Mouse (Mus musculus) embryonic stem cell, embryonic (primary cell): ENCODE measurements around the gene Nsd1.

Experiments used
- CTCF ChIA-PET, 4 experiments: fragments of 300-600 bp in 2 of 4; fragments of 350-600 bp in 2 of 4; sonication (Branson Sonifier 250); formaldehyde crosslinking; loops; one replicate each; lab custom pipeline; 2022; ENCODE audit warnings: inconsistent platforms in 2 of 4; lab: Charles Lee
- POLR2A ChIA-PET, 4 experiments: fragments of 300-600 bp in 2 of 4; fragments of 350-600 bp in 2 of 4; sonication (Branson Sonifier 250); formaldehyde crosslinking; loops; one replicate each; lab custom pipeline; 2022; ENCODE audit warnings: antibody characterized with exemption in 4 of 4, inconsistent platforms in 1 of 4; lab: Charles Lee

Nsd1 gene

DNA sequence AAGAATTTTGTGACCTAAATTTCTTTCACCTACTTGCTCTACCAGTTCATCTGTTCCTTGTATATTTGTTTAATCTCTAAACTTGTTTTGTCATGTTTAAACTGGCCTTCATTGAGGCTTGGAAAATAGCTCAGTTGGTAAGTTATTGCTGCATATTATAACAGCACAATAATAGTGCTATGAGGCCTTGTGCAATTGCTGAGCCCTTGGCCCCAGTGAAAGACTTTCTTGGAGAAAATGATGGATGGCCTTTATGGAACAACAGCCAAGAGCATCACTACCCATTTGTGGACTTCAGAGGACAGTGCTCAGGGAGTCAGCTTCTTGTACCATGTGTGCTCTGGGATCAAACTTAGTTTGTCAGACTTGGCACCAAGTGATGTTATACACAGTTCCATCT lies 52.5 kb downstream of the Nsd1 start:
- POLR2A ChIA-PET: interaction anchor here (0.6 to 3.2 kb wide), 16 partner anchors 9 to 95 kb away, joined by 3 to 12 read pairs (median 4); no protein-coding TSS in a partner anchor
- CTCF ChIA-PET: no interaction called here

DNA sequence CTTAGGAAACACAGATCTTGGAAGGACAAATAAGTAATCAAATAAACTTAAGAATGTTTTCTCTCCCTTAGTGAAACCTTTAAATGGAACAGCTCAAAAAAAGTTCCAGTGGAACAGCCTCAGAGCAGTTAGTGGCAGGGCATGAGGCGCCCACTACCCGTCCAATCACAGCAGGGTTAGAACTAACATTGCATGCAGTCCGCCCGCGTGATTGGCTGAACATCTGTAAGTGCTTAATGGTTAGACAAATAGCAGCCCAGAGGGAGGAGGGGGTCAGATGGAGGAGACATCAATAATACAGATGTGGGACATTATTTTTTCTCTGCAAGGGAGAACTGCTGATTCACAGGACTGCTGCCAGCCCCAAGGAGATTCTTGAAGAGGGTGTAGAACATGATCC lies 67.6 kb downstream of the Nsd1 start:
- POLR2A ChIA-PET: interaction anchor here in 2 of 4 experiments (0.6 to 4.2 kb wide), 8 partner anchors 11 to 490 kb away, joined by 3 to 20 read pairs (median 3); no protein-coding TSS in a partner anchor
- CTCF ChIA-PET: interaction anchor here in 1 of 4 experiments (0.6 kb wide), 1 partner anchor 87 kb away, joined by 3 read pairs; no protein-coding TSS in a partner anchor

- ChIA-PET POLR2A (interaction anchor here in 1 of 4 experiments (0.6 kb wide), 1 partner anchor 490 kb away, joined by 3 read pairs; no protein-coding TSS in a partner anchor), CTCF (no interaction called here)
Observed at GRCm38 (mm10) chr13:55277646-55278045, 68.1 kb downstream of the Nsd1 start.

DNA sequence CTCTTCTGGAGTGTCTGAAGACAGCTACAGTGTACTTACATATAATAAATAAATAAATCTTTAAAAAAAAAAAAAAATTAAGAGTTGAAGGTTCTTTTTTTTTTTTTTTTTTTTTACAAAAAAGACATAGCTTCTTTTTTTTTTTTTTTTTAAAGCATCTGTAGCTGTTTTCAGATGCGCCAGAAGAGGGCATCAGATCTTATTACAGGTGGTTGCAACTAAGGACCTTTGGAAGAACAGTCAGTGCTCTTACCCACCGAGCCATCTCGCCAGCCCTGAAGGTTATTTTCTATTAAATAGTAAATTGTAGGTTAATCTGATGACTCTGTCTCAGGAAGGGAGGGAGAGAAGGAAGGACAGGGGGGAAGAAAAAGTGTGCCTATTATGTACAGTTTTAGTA lies 79.3 kb downstream of the Nsd1 start:
- CTCF ChIA-PET: interaction anchor here (0.6 to 1.4 kb wide), 31 partner anchors 8 to 842 kb away, joined by 3 to 13 read pairs (median 3); no protein-coding TSS in a partner anchor
- POLR2A ChIA-PET: interaction anchor here (0.6 to 2.9 kb wide), 33 partner anchors 8 to 721 kb away, joined by 3 to 11 read pairs (median 4); partner anchors contain the start of gene Zfp346 (in 1 of the 4)

DNA sequence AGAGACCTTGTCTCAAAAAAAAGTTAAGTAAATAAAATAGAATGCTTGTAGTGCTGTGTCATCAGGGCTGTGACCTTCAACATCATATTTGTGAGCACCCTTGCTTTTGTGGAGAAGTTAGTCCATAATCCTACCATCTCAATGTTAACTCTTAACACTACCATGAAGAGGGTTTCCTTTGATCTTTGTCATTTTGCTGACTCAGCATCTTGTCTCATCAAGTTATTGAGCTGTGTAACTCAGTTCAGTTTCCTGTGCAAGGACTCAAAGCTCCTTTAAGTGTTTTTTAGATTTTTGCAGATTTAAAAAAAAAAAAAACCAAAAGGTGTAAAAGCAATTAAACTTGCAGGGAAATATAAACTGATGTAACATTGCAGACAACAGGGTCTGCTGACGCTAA lies 87.2 kb downstream of the Nsd1 start:
- ChIA-PET POLR2A (interaction anchor here (0.6 to 6.4 kb wide), 11 partner anchors 8 to 431 kb away, joined by 3 to 59 read pairs (median 4); no protein-coding TSS in a partner anchor), CTCF (interaction anchor here in 2 of 4 experiments (0.6 to 1.4 kb wide), 2 partner anchors 8 to 103 kb away, joined by 3 to 8 read pairs; no protein-coding TSS in a partner anchor)

DNA sequence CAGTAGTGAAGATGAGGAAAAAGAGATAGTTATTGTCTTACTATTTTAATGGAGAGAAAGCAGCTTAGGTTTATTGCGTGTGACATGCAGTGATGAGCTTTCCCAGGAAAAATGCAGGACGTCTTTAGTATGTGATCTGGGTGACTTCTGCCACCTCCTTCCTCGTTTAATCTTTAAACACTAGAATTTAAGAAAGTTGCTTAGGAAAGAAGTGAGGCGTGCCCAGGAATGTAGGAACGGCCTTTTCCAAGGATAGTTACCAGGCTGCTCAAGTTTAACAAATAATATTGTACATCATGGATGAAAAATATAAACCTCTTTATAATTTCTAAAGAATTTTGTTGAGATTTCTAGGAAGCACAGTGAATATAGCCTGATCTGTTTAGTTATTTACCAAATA lies 91.3 kb downstream of the Nsd1 start:
- ChIA-PET POLR2A (interaction anchor here in 1 of 4 experiments (1.6 to 2.4 kb wide), 2 partner anchors 12 to 17 kb away, joined by 8 read pairs; no protein-coding TSS in a partner anchor), CTCF (interaction anchor here in 1 of 4 experiments (0.6 kb wide), 1 partner anchor 12 kb away, joined by 6 read pairs; no protein-coding TSS in a partner anchor)

- POLR2A ChIA-PET: interaction anchor here (0.6 to 9.3 kb wide), 16 partner anchors 7 to 131 kb away, joined by 3 to 83 read pairs (median 4); partner anchors contain the start of genes Rab24 (in 2 of the 4) and Prelid1 (in 1 of the 4)
- CTCF ChIA-PET: interaction anchor here in 1 of 4 experiments (0.6 to 0.7 kb wide), 2 partner anchors 141 to 258 kb away, joined by 3 to 6 read pairs; no protein-coding TSS in a partner anchor
Observed at GRCm38 (mm10) chr13:55312028-55312630, 102.5 kb downstream of the Nsd1 start.

DNA sequence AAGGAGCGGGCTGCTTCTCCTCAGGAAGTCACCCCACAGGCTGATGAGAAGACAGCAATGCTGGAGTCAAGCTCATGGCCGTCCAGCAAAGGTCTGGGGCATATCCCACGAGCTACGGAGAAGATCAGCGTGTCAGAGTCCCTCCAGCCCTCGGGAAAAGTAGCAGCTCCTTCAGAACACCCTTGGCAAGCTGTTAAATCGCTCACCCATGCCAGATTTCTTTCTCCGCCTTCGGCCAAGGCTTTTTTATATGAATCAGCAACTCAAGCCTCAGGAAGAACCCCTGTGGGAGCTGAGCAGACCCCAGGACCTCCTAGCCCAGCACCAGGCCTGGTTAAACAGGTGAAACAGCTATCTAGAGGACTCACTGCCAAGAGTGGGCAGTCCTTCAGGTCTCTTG lies 103.5 kb downstream of the Nsd1 start:
- CTCF ChIA-PET: interaction anchor here in 1 of 4 experiments (0.8 kb wide), 1 partner anchor 24 kb away, joined by 3 read pairs; no protein-coding TSS in a partner anchor

DNA sequence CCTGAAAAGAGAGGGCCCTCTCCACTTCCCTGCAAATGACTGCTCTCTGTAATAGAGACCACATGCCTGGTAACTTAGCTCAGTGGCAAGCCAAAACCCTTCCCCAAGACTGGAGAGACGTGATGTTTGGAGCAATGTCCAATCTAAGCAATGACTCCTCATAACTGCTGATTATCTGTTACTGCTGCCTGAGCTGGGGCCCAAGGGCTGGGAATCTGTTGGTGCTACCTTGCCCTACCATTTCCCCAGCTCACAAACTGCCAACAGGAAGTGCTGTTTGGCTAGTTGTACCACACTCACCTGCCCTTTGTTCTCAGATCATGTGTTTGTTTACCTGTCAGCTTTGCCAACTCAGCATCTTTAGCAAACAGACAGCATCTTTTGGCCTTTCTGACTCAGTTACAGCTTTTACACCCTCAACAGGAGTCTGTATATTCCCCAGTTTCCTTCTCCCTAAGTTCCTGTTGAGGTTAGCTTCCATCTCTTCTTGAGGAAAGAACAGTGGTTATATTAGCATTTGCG lies 105.4 kb downstream of the Nsd1 start:
- POLR2A ChIA-PET: interaction anchor here (0.6 to 2.3 kb wide), 25 partner anchors 8 to 134 kb away, joined by 3 to 9 read pairs (median 4); partner anchors contain the start of gene Nsd1 (in 1 of the 4)
- CTCF ChIA-PET: no interaction called here

More for the DNA sequence above, 103.5 kb downstream of the Nsd1 start:
- POLR2A ChIA-PET: interaction anchor here in 3 of 4 experiments (0.5 to 9.3 kb wide), 15 partner anchors 6 to 132 kb away, joined by 3 to 83 read pairs (median 4); partner anchors contain the start of genes Mxd3 (in 2 of the 3), Rab24 (in 2 of the 3) and Prelid1 (in 1 of the 3)

GRCm38 (mm10) chr13:55318351-55318750 lies 108.8 kb downstream of the Nsd1 start:
- CTCF ChIA-PET: interaction anchor here in 2 of 4 experiments (0.6 to 3.8 kb wide), 3 partner anchors 10 to 75 kb away, joined by 3 to 11 read pairs (median 4); no protein-coding TSS in a partner anchor
- POLR2A ChIA-PET: interaction anchor here in 2 of 4 experiments (0.6 to 5.9 kb wide), 21 partner anchors 9 to 129 kb away, joined by 3 to 83 read pairs (median 4); partner anchors contain the start of gene Mxd3 (in 2 of the 2)

GRCm38 (mm10) chr13:55319931-55320533 lies 110.5 kb downstream of the Nsd1 start, which contains the start of gene Prelid1:
TSS of gene Prelid1 (plus strand) at chr13:55320500.
- ChIA-PET CTCF (interaction anchor here in 1 of 4 experiments (0.6 kb wide), 1 partner anchor 252 kb away, joined by 5 read pairs; no protein-coding TSS in a partner anchor), POLR2A (interaction anchor here in 3 of 4 experiments (0.8 to 5.9 kb wide), 16 partner anchors 9 to 72 kb away, joined by 3 to 83 read pairs (median 4); partner anchors contain the start of gene Mxd3 (in 3 of the 3))

DNA sequence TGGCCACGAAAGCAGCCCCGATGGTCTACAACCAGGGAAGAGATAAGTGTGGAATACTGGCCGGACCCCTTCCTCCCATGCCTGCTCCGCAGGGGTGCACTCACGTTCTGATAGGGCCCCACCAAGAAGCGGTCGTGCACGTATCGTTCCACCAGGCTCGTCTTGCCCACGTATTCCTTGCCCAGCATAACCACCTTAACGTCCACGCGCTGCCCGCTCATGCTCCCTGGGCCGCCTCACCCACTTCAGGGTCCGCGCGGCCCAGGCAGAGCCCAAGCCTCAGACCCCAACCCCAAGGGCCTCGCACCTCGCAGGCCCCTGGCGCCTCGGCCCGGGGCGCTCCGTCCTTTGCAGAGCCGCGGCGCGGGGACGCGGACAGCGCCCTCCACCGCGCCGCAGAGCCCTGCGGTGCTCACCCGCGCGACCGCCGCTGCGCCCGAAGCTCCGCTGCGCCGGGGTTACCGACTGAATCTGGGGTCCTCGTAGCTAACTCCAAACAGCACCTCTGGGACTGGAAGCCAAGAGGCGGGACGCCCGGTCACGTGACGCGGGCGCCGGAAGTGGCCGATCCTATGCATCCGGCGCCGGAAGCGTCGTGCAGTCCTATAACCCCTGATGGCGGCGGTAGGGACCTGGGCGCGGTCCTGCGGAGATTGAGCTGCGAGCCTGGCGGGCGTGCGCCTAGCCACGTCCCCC lies 112.0 kb downstream of the Nsd1 start, which contains the start of gene Rab24:
Gene Rab24, minus strand, starts transcription at position 513 of the 696 bp plus-strand sequence.
- CTCF ChIA-PET: interaction anchor here in 2 of 4 experiments (0.6 to 0.8 kb wide), 3 partner anchors 14 to 528 kb away, joined by 3 to 4 read pairs (median 3); no protein-coding TSS in a partner anchor

GRCm38 (mm10) chr13:55322130-55322825 lies 112.7 kb downstream of the Nsd1 start:
- CTCF ChIA-PET: interaction anchor here in 1 of 4 experiments (0.8 kb wide), 2 partner anchors 14 to 63 kb away, joined by 3 to 4 read pairs; no protein-coding TSS in a partner anchor
- POLR2A ChIA-PET: interaction anchor here in 3 of 4 experiments (0.6 to 5.9 kb wide), 22 partner anchors 7 to 481 kb away, joined by 3 to 83 read pairs (median 4); partner anchors contain the start of genes Mxd3 (in 3 of the 3), Grk6 (in 1 of the 3) and Lman2 (in 1 of the 3)

More for the DNA sequence above, 112.0 kb downstream of the Nsd1 start, which contains the start of gene Rab24:
- POLR2A ChIA-PET: interaction anchor here in 3 of 4 experiments (0.5 to 5.9 kb wide), 24 partner anchors 7 to 482 kb away, joined by 3 to 83 read pairs (median 4); partner anchors contain the start of genes Mxd3 (in 3 of the 3), Grk6 (in 1 of the 3) and Lman2 (in 1 of the 3)

DNA sequence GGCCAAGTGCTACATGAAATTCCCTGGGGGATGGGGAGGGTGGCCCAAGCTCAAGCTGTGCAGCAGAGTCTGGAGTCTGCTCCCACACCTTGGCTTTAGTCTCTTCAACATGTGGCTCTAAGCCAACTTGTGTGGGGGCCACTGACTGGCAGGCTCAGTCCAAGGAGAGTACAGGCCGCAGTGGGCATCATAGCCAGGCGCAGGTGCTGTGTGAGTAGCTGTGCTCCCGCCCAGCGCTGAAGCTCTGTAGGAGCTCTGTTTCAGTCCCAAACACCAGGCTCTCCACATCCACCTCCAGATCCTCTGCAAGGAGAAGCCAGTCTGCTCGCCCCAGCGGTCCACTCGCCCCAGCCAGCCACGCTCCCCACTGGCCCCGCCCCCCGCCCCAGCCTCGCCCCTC lies 116.0 kb downstream of the Nsd1 start:
- ChIA-PET POLR2A (interaction anchor here in 3 of 4 experiments (0.6 to 10.9 kb wide), 33 partner anchors 8 to 792 kb away, joined by 3 to 243 read pairs (median 4); partner anchors contain the start of genes Grk6 (in 1 of the 3), Lman2 (in 1 of the 3) and Rgs14 (in 1 of the 3)), CTCF (interaction anchor here in 2 of 4 experiments (0.5 to 1.7 kb wide), 5 partner anchors 9 to 404 kb away, joined by 3 to 8 read pairs (median 4); no protein-coding TSS in a partner anchor)

DNA sequence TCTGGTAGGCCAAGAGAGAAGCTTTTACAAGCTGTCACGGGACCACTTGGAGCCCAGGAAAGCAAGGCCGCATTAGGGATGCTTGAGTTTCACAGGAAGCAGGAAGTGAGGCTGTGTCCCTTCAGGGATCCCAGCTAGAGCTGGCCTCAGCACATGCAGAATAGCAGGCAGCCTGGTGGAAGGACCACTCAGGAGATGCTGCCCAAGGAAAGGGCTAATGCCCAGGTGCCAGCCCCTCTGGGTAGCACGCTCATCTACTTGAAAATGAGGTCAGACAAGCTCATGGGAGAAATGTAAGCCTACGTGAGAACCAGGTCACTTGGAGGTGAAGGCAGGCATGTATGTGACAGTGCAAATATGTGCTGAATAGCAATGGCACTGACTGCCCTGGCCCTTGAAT lies 117.6 kb downstream of the Nsd1 start:
- POLR2A ChIA-PET: interaction anchor here (0.7 to 10.9 kb wide), 38 partner anchors 8 to 366 kb away, joined by 3 to 243 read pairs (median 4); partner anchors contain the start of genes B230219D22Rik (in 1 of the 4), Lman2 (in 1 of the 4), Prelid1 (in 1 of the 4) and Rab24 (in 1 of the 4)
- CTCF ChIA-PET: interaction anchor here (0.5 to 4.1 kb wide), 28 partner anchors 9 to 324 kb away, joined by 3 to 43 read pairs (median 4); partner anchors contain the start of genes Ddx41 (in 1 of the 4) and Pdlim7 (in 1 of the 4)
